Mouse (Mus musculus) C2C12 (cell line): Measurements from ENCODE around the gene Trim41.

ENCODE experiments used
- CTCF ChIP-seq: IDR thresholded peaks from one replicate; pipeline ENCODE4 v1.5.1; 2011; ENCODE audit not compliant: control insufficient read depth, insufficient read depth, insufficient read length
- MYOD1 ChIP-seq: IDR thresholded peaks from one replicate; pipeline ENCODE4 v1.6.1; 2011; ENCODE audit warnings: low read depth; ENCODE audit not compliant: control insufficient read depth, insufficient read length
- USF1 ChIP-seq: IDR thresholded peaks from one replicate; pipeline ENCODE4 v1.6.1; 2011; ENCODE audit warnings: low read depth, mild to moderate bottlenecking, control low read depth, moderate library complexity

- no peak for TF ChIP-seq CTCF
- TF ChIP-seq USF1, result no peak
- TF ChIP-seq MYOD1, result no peak
Observed at GRCm38 (mm10) chr11:48837310-48838180, 20.4 kb upstream of the Trim41 start.
